Comparison of ENCODE assay signal across 9 mouse cellular contexts in genomic region chr13:72400677-72401076, GRCm38 (mm10).
DNase-seq lines count a peak whose midpoint lies in the region; ATAC-seq and TF ChIP-seq lines count a peak whose summit lies in the region.
"Had no signal": no experiment of that assay in that cellular context is flagged by ENCODE, and none has a peak within 500 bp of the region (broad histone marks: within the 10 kb centered on the region; RNA-seq: fewer than 3 reads in every experiment).

No protein-coding gene starts in this region.

- H3K9me3 ChIP-seq in kidney, postnatal 0 days (replicated peaks; ENCODE audit: low read length) = no peaks in the 10 kb centered on the region
- no peaks in the 10 kb centered on the region for H3K9me3 ChIP-seq in embryonic facial prominence, embryonic 14.5 days (ENCODE audit: control insufficient read depth, low read length)
- no peaks in the 10 kb centered on the region for H3K9me3 ChIP-seq in midbrain, postnatal 0 days (ENCODE audit: low read length)
- no peaks in the 10 kb centered on the region for H3K9me3 ChIP-seq in intestine, embryonic 15.5 days
- H3K9me3 ChIP-seq: stomach, embryonic 15.5 days had no signal

- H3K9ac ChIP-seq in kidney, postnatal 0 days (ENCODE audit: low read depth, low read length) = no peak overlapping the region
- H3K9ac ChIP-seq in embryonic facial prominence, embryonic 14.5 days (ENCODE audit: low read depth, low read length) = no peak overlapping the region
- H3K9ac ChIP-seq in midbrain, postnatal 0 days (replicated peaks; ENCODE audit: low read length, poor library complexity, severe bottlenecking) = no peak overlapping the region
- H3K9ac ChIP-seq in intestine, embryonic 15.5 days = no peak overlapping the region
- H3K9ac ChIP-seq: stomach, embryonic 15.5 days had no signal

- H3K4me1 ChIP-seq in kidney, postnatal 0 days (replicated peaks; ENCODE audit: insufficient read depth, low read length) = peaks cover 8% of the 10 kb centered on the region; the same call in 1 of the 2 replicates
- peaks cover 10% of the 10 kb centered on the region for H3K4me1 ChIP-seq in embryonic facial prominence, embryonic 14.5 days (ENCODE audit: control insufficient read depth, insufficient read depth, low read length)
- H3K4me1 ChIP-seq in midbrain, postnatal 0 days (ENCODE audit: insufficient read depth, low read length) = no peaks in the 10 kb centered on the region
- 0 out of 2 replicates have a peak, but pooled peaks cover 3% of the 10 kb centered on the region for H3K4me1 ChIP-seq in intestine, embryonic 15.5 days (replicated peaks)
- H3K4me1 ChIP-seq: stomach, embryonic 15.5 days had no signal

- no peak overlapping the region for H3K4me3 ChIP-seq in kidney, postnatal 0 days (replicated peaks; ENCODE audit: low read depth, low read length)
- no peak overlapping the region for H3K4me3 ChIP-seq in embryonic facial prominence, embryonic 14.5 days (ENCODE audit: low read depth, low read length)
- no peak overlapping the region for H3K4me3 ChIP-seq in midbrain, postnatal 0 days (ENCODE audit: low read depth, low read length)
- no peak overlapping the region for H3K4me3 ChIP-seq in intestine, embryonic 15.5 days (replicated peaks)
- H3K4me3 ChIP-seq: stomach, embryonic 15.5 days had no signal

- no peaks in the 10 kb centered on the region for H3K27me3 ChIP-seq in kidney, postnatal 0 days (ENCODE audit: insufficient read depth, low read length)
- no peaks in the 10 kb centered on the region for H3K27me3 ChIP-seq in embryonic facial prominence, embryonic 14.5 days (replicated peaks; ENCODE audit: control insufficient read depth, insufficient read depth, low read length)
- H3K27me3 ChIP-seq in midbrain, postnatal 0 days (ENCODE audit: insufficient read depth, low read length) = no peaks in the 10 kb centered on the region
- H3K27me3 ChIP-seq in intestine, embryonic 15.5 days (replicated peaks) = no peaks in the 10 kb centered on the region
- H3K27me3 ChIP-seq: stomach, embryonic 15.5 days had no signal

- WGBS in kidney, postnatal 0 days = 7% methylated on average over 10 of the region's 10 CpGs
- WGBS in embryonic facial prominence, embryonic 14.5 days = 6% methylated on average over 10 of the region's 10 CpGs
- WGBS in midbrain, postnatal 0 days = 23% methylated on average over 10 of the region's 10 CpGs
- WGBS in intestine, embryonic 15.5 days = 16% methylated on average over 10 of the region's 10 CpGs

- H3K27ac ChIP-seq in kidney, postnatal 0 days = no peak overlapping the region
- no peak overlapping the region for H3K27ac ChIP-seq in embryonic facial prominence, embryonic 14.5 days (replicated peaks; ENCODE audit: low read depth, low read length)
- no peak overlapping the region for H3K27ac ChIP-seq in midbrain, postnatal 0 days (ENCODE audit: low read depth, low read length)
- no peak overlapping the region for H3K27ac ChIP-seq in intestine, embryonic 15.5 days
- H3K27ac ChIP-seq: stomach, embryonic 15.5 days had no signal

- no peaks in the 10 kb centered on the region for H3K36me3 ChIP-seq in kidney, postnatal 0 days (ENCODE audit: insufficient read depth, low read length)
- H3K36me3 ChIP-seq in embryonic facial prominence, embryonic 14.5 days (ENCODE audit: control insufficient read depth, insufficient read depth, low read length) = no peaks in the 10 kb centered on the region
- H3K36me3 ChIP-seq in midbrain, postnatal 0 days (ENCODE audit: insufficient read depth, low read length) = no peaks in the 10 kb centered on the region
- H3K36me3 ChIP-seq in intestine, embryonic 15.5 days = no peaks in the 10 kb centered on the region
- H3K36me3 ChIP-seq: stomach, embryonic 15.5 days had no signal

- DNase-seq in kidney, postnatal 0 days (ENCODE audit: low spot score) = peak; percentile 49
- no peak for DNase-seq in kidney, adult 9 months
- DNase-seq in embryonic facial prominence, embryonic 14.5 days (ENCODE audit: low spot score) = peak; percentile 81
- peak; percentile 49 to 69 for DNase-seq in layer of hippocampus, adult 18-20 months (ENCODE audit: low spot score in 2 of 2)
- DNase-seq in midbrain, postnatal 0 days (ENCODE audit: low spot score) = peak; percentile 61
- DNase-seq in cerebellum, postnatal 4 days (ENCODE audit: low spot score in 2 of 2) = no peak

- 0 out of 2 replicates have a peak, but pooled peaks have one; percentile 13 for ATAC-seq in kidney, postnatal 0 days (replicated peaks; ENCODE audit: low FRiP score, low read depth)
- ATAC-seq in embryonic facial prominence, embryonic 14.5 days (ENCODE audit: low read depth) = peak; percentile 71; the same call in 1 of the 2 replicates
- ATAC-seq in midbrain, postnatal 0 days (ENCODE audit: low FRiP score) = no peak
- ATAC-seq in cerebellum, adult (ENCODE audit: insufficient number of reproducible peaks, low FRiP score, low TSS enrichment) = no peak
- no peak for ATAC-seq in intestine, embryonic 15.5 days

- peak overlapping the region; percentile 11; the same call in 1 of the 2 replicates for H3K4me2 ChIP-seq in kidney, postnatal 0 days (ENCODE audit: low read length)
- peak overlapping the region; percentile 13; the same call in 1 of the 2 replicates for H3K4me2 ChIP-seq in embryonic facial prominence, embryonic 14.5 days (ENCODE audit: low read depth, low read length)
- H3K4me2 ChIP-seq in midbrain, postnatal 0 days (ENCODE audit: low read depth, low read length, poor library complexity, severe bottlenecking) = no peak overlapping the region
- no peak overlapping the region for H3K4me2 ChIP-seq in intestine, embryonic 15.5 days (replicated peaks)
- H3K4me2 ChIP-seq: stomach, embryonic 15.5 days had no signal

- TF ChIP-seq CTCF in kidney, postnatal 0 days (IDR thresholded peaks at IDR 0.05; ENCODE audit: low read depth) = no peak
- no peak for TF ChIP-seq CTCF in midbrain, postnatal 0 days (IDR thresholded peaks at IDR 0.05)

Comparison
In these comparisons a context has a peak if more than half of its experiments do, and no peak if none do; other contexts are left out.
1. DNase-seq: peak in kidney, postnatal 0 days (single experiment), embryonic facial prominence, embryonic 14.5 days (single experiment), layer of hippocampus, adult 18-20 months (2 of 2) and midbrain, postnatal 0 days (single experiment); none in kidney, adult 9 months (single experiment) and cerebellum, postnatal 4 days (0 of 2).
2. ATAC-seq: peak in kidney, postnatal 0 days (single experiment) and embryonic facial prominence, embryonic 14.5 days (single experiment); none in midbrain, postnatal 0 days (single experiment), cerebellum, adult (single experiment) and intestine, embryonic 15.5 days (single experiment).
3. H3K4me2 ChIP-seq: peak in kidney, postnatal 0 days (single experiment) and embryonic facial prominence, embryonic 14.5 days (single experiment); none in midbrain, postnatal 0 days (single experiment) and intestine, embryonic 15.5 days (single experiment).